Mouse (Mus musculus) heart, embryonic 15.5 days (tissue): ENCODE measurements around the gene H2-Eb1. TPM values are rescaled to one million over a fixed set of nuclear protein-coding genes. Genes with fewer than 3 reads are reported as not detected.

Source experiments
- ATAC-seq: fragments of 200-750 bp; cut with Nextera tagmentation; replicated peaks from 2 replicates; pipeline ENCODE4 v1.8.0; 2017; ENCODE audit warnings: low read depth, moderate TSS enrichment; ENCODE audit not compliant: insufficient number of reproducible peaks, insufficient read depth, low FRiP score
- H3K27ac ChIP-seq: fragments of 300-500 bp; sonication (generic); 2 replicates; pipeline ENCODE4 v1.5.1; 2015; ENCODE audit warnings: mild to moderate bottlenecking, inconsistent platforms
- H3K27me3 ChIP-seq: fragments of 300-500 bp; sonication (generic); 2 replicates; pipeline ENCODE4 v1.6.1; 2015; ENCODE audit warnings: inconsistent platforms
- H3K36me3 ChIP-seq: fragments of 300-500 bp; sonication (generic); 2 replicates; pipeline ENCODE4 v1.6.1; 2015; ENCODE audit warnings: mild to moderate bottlenecking, inconsistent platforms
- H3K4me1 ChIP-seq: fragments of 300-500 bp; sonication (generic); replicated peaks from 2 replicates; pipeline ENCODE4 v1.6.1; 2015; ENCODE audit warnings: inconsistent platforms
- H3K4me2 ChIP-seq: fragments of 300-500 bp; sonication (generic); 2 replicates; pipeline ENCODE4 v1.6.1; 2015; ENCODE audit warnings: inconsistent platforms, mild to moderate bottlenecking, moderate library complexity
- H3K4me3 ChIP-seq: fragments of 300-500 bp; sonication (generic); 2 replicates; pipeline ENCODE4 v1.5.1; 2015; ENCODE audit warnings: mild to moderate bottlenecking, inconsistent platforms
- H3K9ac ChIP-seq: fragments of 300-500 bp; sonication (generic); 2 replicates; pipeline ENCODE4 v1.6.1; 2015; ENCODE audit warnings: mild to moderate bottlenecking, inconsistent platforms
- H3K9me3 ChIP-seq: fragments of 300-500 bp; sonication (generic); replicated peaks from 2 replicates; pipeline ENCODE4 v1.6.1; 2016; ENCODE audit warnings: inconsistent platforms
- WGBS: fragments of 180-500 bp; shearing (Covaris S2); methylation state at CpG from one replicate; pipeline ENCODE4 v1.1.7; 2015; ENCODE audit warnings: mixed read lengths; 5-methylcytosine and 5-hydroxymethylcytosine counted together
- polyA plus RNA-seq: library from polyadenylated mRNA; unstranded; fragments of >200 nt; fragmentation: Nextera tagmentation; extraction: Ambion mirVana; gene quantifications from 2 replicates; pipeline ENCODE4 v1.2.1, GENCODE M21; 2015

Gene H2-Eb1
- polyA plus RNA-seq, 1 experiment from 2014 or later: 5.6 TPM

DNA sequence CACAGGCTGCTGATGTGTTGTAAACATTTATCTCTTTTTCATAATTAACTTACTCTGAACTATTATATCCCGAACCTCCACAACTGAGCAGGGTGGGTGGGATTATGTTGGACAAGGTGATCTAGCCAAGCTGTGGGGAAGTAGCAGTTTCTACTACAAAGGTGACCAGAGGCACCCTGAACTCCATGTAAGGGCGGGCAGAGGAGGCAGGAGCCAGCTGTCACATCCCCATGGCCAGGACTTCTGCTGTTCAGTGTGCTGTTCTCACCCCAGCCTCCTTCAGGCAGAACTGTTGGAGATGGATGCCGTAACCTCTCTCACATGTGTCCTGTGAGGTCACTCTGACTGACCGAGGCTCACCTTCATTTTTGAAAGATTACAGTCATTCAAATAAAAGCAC lies 35.9 kb upstream of the H2-Eb1 start:
- H3K36me3 ChIP-seq: no peaks in the 10 kb centered on the region
- H3K27ac ChIP-seq: no peak overlapping the region
- no peaks in the 10 kb centered on the region for H3K9me3 ChIP-seq
- H3K4me1 ChIP-seq: peaks cover 4% of the 10 kb centered on the region
- no peak for ATAC-seq
- no peak overlapping the region for H3K4me3 ChIP-seq
- WGBS: 68% methylated on average over 4 of the region's 4 CpGs
- H3K27me3 ChIP-seq: peaks cover 8% of the 10 kb centered on the region
- no peak overlapping the region for H3K9ac ChIP-seq
- H3K4me2 ChIP-seq: no peak overlapping the region

DNA sequence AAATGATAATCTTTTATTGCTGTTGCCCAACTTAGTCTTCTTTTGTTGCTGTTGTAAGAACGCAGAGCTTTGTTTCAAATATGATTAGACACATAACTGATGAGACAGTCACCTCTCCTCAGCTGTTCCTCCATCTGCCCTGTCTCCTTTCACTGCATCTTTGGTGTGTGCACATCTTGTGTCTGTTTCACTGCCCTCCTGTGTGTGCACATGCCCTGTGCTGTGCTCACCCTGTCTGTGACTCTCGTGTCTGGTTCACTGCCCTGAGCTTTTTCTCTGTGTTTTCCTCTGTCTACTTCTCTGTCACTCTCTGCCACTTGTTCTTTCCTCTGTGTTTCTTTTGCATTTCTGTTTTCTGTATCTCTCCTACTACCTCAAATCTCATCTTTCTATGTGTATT lies 35.4 kb upstream of the H2-Eb1 start:
- H3K4me3 ChIP-seq: no peak overlapping the region
- H3K9ac ChIP-seq: no peak overlapping the region
- no peaks in the 10 kb centered on the region for H3K36me3 ChIP-seq
- H3K27ac ChIP-seq: no peak overlapping the region
- H3K9me3 ChIP-seq: no peaks in the 10 kb centered on the region
- peaks cover 4% of the 10 kb centered on the region for H3K27me3 ChIP-seq
- ATAC-seq: no peak
- H3K4me2 ChIP-seq: no peak overlapping the region
- peaks cover under 1% of the 10 kb centered on the region; the same call in 1 of the 2 replicates for H3K4me1 ChIP-seq
- WGBS: 75% methylated on average over 2 of the region's 2 CpGs

DNA sequence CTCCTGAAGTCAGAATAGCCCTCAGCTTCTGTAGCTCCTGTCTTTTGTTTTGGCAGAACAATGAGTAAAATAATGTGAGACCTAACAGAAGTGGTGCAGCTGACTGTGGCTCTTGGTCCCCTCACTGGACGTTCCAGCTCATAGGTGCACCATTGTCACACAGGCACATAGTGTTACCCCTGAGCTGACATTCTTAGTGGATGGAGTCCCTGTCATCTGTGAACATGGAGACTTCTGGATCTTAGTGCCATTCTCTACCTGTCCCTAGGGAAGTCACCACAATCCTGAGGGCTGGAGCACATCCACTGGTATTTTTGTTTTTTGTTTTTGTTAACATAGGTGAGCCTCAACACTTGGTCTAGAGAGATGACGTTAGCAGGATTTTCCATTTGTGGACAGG lies 34.7 kb upstream of the H2-Eb1 start:
- Histone ChIP-seq H3K4me2 (no peak overlapping the region), H3K27ac (no peak overlapping the region), H3K27me3 (no peaks in the 10 kb centered on the region; the same call in 1 of the 2 replicates), H3K36me3 (no peaks in the 10 kb centered on the region), H3K9me3 (no peaks in the 10 kb centered on the region), H3K9ac (no peak overlapping the region), H3K4me1 (no peaks in the 10 kb centered on the region), H3K4me3 (no peak overlapping the region)
- ATAC-seq: no peak
- 80% methylated on average over 2 of the region's 2 CpGs for WGBS

GRCm38 (mm10) chr17:34272102-34272501 lies 33.6 kb upstream of the H2-Eb1 start:
- WGBS: 87% methylated on average over 1 of the region's 1 CpGs
- Histone ChIP-seq H3K9me3 (0 out of 2 replicates have a peak, but pooled peaks cover 3% of the 10 kb centered on the region), H3K4me1 (no peaks in the 10 kb centered on the region), H3K4me2 (no peak overlapping the region), H3K27ac (no peak overlapping the region), H3K4me3 (no peak overlapping the region), H3K36me3 (no peaks in the 10 kb centered on the region), H3K9ac (no peak overlapping the region), H3K27me3 (no peaks in the 10 kb centered on the region)
- ATAC-seq: no peak

GRCm38 (mm10) chr17:34280499-34281038 lies 25.1 kb upstream of the H2-Eb1 start:
- 65% methylated on average over 1 of the region's 1 CpGs for WGBS
- H3K9me3 ChIP-seq: 0 out of 2 replicates have a peak, but pooled peaks cover 3% of the 10 kb centered on the region
- no peak overlapping the region for H3K4me2 ChIP-seq
- no peak overlapping the region for H3K27ac ChIP-seq
- H3K27me3 ChIP-seq: no peaks in the 10 kb centered on the region; the same call in 1 of the 2 replicates
- ATAC-seq: no peak; the same call in 1 of the 2 replicates
- no peak overlapping the region for H3K9ac ChIP-seq
- no peaks in the 10 kb centered on the region for H3K4me1 ChIP-seq
- no peaks in the 10 kb centered on the region for H3K36me3 ChIP-seq
- H3K4me3 ChIP-seq: no peak overlapping the region

- Histone ChIP-seq H3K4me2 (no peak overlapping the region), H3K4me3 (no peak overlapping the region), H3K36me3 (no peaks in the 10 kb centered on the region), H3K27me3 (no peaks in the 10 kb centered on the region; the same call in 1 of the 2 replicates), H3K4me1 (no peaks in the 10 kb centered on the region), H3K9me3 (no peaks in the 10 kb centered on the region), H3K9ac (no peak overlapping the region), H3K27ac (no peak overlapping the region)
- 67% methylated on average over 1 of the region's 1 CpGs for WGBS
- no peak for ATAC-seq
These were observed 23.8 kb upstream of the H2-Eb1 start for GRCm38 (mm10) chr17:34281836-34282235.

DNA sequence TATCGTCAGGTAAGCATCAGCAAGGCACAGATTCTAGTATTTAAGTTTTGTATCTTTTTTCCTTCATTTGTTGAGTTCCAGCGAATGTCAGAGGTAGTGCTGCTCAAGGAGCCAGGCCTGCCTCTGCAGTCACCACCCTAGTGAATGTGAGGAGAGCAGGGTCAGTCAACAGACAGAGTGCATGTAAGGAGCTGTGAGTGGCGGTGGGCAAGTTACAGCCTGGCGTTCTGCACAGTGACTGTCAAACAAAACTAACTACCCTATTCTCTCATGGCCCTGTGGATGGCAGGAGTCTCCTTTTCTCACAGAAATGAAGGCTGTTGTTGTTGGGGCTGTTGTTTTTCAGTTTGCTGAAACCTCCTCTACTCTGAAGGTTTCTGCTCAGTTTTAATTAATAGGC lies 20.3 kb upstream of the H2-Eb1 start:
- no peak for ATAC-seq
- H3K4me2 ChIP-seq: no peak overlapping the region
- no peaks in the 10 kb centered on the region; the same call in 1 of the 2 replicates for H3K27me3 ChIP-seq
- no peaks in the 10 kb centered on the region for H3K9me3 ChIP-seq
- WGBS: 62% methylated on average over 4 of the region's 4 CpGs
- no peak overlapping the region for H3K27ac ChIP-seq
- H3K4me1 ChIP-seq: no peaks in the 10 kb centered on the region
- no peak overlapping the region for H3K4me3 ChIP-seq
- no peak overlapping the region for H3K9ac ChIP-seq
- H3K36me3 ChIP-seq: no peaks in the 10 kb centered on the region

- Histone ChIP-seq H3K36me3 (no peaks in the 10 kb centered on the region), H3K4me3 (no peak overlapping the region), H3K4me2 (no peak overlapping the region), H3K4me1 (no peaks in the 10 kb centered on the region), H3K27ac (no peak overlapping the region), H3K27me3 (no peaks in the 10 kb centered on the region; the same call in 1 of the 2 replicates), H3K9ac (no peak overlapping the region), H3K9me3 (no peaks in the 10 kb centered on the region)
- 40% methylated on average over 4 of the region's 4 CpGs for WGBS
- no peak for ATAC-seq
These were observed 19.8 kb upstream of the H2-Eb1 start for GRCm38 (mm10) chr17:34285848-34286247.

DNA sequence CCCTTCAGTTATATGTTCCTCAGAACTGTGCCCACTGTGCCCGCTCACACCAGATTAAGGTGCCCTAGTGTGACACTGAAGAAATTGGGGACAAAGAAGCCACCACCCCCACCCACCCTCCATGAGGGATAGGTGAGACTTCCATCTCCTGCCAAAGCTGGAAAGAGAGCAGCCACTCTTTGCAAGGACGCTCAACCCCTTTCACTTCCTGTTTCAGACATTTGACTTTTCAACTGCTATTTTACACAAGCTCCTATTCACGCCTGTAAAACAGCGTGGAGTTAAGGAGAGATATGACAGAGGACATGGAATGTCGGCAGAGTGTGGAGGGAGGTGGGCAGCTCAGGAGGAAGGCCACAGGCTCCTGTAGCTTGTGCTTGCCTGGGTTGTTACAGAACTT lies 19.2 kb upstream of the H2-Eb1 start:
- no peak for ATAC-seq
- Histone ChIP-seq H3K9ac (no peak overlapping the region), H3K9me3 (no peaks in the 10 kb centered on the region), H3K27me3 (no peaks in the 10 kb centered on the region; the same call in 1 of the 2 replicates), H3K4me3 (no peak overlapping the region), H3K36me3 (no peaks in the 10 kb centered on the region), H3K27ac (no peak overlapping the region), H3K4me2 (no peak overlapping the region), H3K4me1 (no peaks in the 10 kb centered on the region)
- WGBS: 56% methylated on average over 5 of the region's 5 CpGs

DNA sequence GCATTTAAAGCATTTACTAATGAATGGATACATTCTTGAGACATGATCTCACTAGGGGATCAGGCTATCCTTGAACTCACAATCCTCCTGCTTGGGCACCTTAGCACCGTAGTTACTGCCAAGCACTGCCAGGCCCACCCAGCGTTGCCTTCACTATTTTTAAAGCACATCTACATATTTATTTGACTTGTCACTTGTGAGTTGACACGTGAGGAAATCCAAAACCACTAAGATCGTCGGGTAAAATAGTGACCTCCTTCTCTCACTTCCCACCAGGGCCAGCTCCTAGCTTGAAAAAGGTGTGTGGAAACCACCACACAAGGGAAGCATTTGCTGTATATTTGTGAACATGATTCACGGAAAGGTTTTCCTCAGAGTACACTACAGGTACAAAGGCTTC lies 18.7 kb upstream of the H2-Eb1 start:
- H3K27me3 ChIP-seq: no peaks in the 10 kb centered on the region
- no peaks in the 10 kb centered on the region for H3K9me3 ChIP-seq
- H3K4me2 ChIP-seq: no peak overlapping the region
- ATAC-seq: no peak
- H3K4me1 ChIP-seq: no peaks in the 10 kb centered on the region
- no peaks in the 10 kb centered on the region for H3K36me3 ChIP-seq
- H3K27ac ChIP-seq: no peak overlapping the region
- no peak overlapping the region for H3K4me3 ChIP-seq
- H3K9ac ChIP-seq: no peak overlapping the region
- 63% methylated on average over 6 of the region's 6 CpGs for WGBS

GRCm38 (mm10) chr17:34287648-34288047 lies 18.0 kb upstream of the H2-Eb1 start, which contains the start of gene H2-Aa:
Gene H2-Aa, minus strand, starts transcription at chr17:34287823.
- 21% methylated on average over 8 of the region's 8 CpGs for WGBS
- ATAC-seq: no peak

DNA sequence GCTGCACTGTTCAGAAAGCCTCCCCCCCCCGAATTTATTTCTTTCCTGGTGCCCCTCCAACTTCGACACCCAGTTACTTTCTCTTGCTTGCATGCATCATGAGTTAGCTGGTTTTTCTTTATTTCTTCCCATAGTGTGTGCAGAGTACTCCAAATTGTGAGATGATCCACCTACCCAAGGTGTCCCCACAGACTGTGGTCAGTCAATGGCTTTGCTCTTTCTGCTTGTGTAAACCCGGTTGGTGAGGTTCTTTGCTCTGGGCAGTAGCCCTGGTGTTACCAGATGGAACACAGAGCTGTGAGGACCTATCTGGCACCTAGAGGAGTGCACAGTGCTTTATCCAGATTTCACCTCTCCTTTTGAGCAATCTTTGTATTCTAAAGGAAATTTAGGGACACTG lies 17.5 kb upstream of the H2-Eb1 start:
- no peak for ATAC-seq
- WGBS: 51% methylated on average over 3 of the region's 3 CpGs
- H3K36me3 ChIP-seq: no peaks in the 10 kb centered on the region
- no peaks in the 10 kb centered on the region for H3K4me1 ChIP-seq
- H3K27me3 ChIP-seq: no peaks in the 10 kb centered on the region
- H3K9ac ChIP-seq: no peak overlapping the region
- H3K4me2 ChIP-seq: no peak overlapping the region
- no peak overlapping the region for H3K4me3 ChIP-seq
- no peaks in the 10 kb centered on the region for H3K9me3 ChIP-seq
- no peak overlapping the region for H3K27ac ChIP-seq

More at GRCm38 (mm10) chr17:34287648-34288047, 18.0 kb upstream of the H2-Eb1 start, which contains the start of gene H2-Aa:
- no peaks in the 10 kb centered on the region for H3K4me1 ChIP-seq
- H3K27me3 ChIP-seq: no peaks in the 10 kb centered on the region
- no peaks in the 10 kb centered on the region for H3K9me3 ChIP-seq
- H3K4me3 ChIP-seq: no peak within 1 kb of the TSS
- H3K27ac ChIP-seq: no peak within 1 kb of the TSS
- H3K36me3 ChIP-seq: no peaks in the 10 kb centered on the region
- no peak within 1 kb of the TSS for H3K4me2 ChIP-seq
- no peak within 1 kb of the TSS for H3K9ac ChIP-seq
